Mouse (Mus musculus): ENCODE results near the gene Hunk.

Gene Hunk

DNA sequence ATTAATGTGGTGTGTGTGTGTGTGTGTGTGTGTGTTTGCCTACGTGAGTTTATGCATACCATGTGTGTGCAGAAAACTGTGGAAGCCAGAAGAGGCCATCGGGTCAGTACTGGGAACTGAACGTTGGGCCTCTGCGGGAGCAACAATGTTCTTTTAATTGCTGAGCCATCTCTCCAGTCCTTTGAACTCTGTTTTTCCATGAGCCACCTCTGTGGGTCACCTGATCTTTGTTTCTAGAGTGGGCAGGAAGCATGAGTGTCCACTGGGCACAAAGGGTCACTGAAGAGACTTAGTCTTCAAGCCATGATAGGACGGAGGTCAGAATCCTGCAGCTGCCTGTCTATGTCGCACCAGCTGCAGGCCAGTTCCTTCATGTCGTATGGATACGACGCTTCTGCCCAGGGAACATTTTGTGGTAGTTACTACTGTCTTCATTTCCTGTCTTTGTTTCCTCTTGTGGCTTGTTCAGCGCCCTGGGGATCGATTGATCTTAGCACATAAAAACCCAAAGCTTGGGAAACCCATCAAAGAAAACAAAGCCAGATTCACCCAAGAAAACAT lies 10.3 kb downstream of the Hunk start:
- no peak for DNase-seq

DNA sequence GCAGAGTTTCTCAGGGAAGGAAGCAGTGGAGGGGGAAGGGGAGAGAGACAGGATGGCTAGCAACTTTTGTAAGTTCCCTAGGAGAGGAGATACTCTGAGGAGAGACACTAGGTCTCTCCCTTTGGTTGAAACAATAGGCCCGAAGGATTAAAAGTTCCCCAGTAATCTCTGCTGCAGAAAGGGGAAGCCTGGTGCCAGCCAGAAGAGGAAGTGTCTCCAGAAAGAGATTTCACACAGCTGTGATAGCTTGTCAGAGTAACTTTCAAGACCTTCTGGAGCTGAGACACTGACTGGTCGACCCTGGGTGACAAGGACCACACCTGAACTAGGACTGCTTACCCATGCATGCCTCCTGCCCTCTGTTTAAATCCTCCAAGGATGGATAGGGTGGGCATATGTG lies 11.1 kb downstream of the Hunk start:
- DNase-seq: no peak

DNA sequence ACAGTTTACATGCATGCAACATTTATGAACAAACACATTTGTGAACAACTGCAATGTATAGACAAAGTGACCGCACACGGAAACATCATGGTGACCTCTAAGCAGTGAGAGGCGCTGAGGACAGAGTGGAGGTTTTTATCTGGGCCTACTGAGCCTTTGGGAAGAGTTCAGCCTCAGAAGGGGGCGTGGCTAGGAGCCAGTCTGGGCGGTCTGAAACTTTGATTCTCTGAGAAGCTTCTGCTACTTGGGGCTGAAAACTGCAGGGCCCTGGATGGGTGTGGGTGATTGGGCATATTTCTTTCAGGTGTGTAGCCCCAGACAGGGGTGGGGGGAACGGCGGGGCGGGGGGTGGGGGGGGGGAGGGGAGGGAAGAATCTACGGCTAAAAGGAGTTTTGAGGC lies 14.5 kb downstream of the Hunk start:
- DNase-seq: no peak

DNA sequence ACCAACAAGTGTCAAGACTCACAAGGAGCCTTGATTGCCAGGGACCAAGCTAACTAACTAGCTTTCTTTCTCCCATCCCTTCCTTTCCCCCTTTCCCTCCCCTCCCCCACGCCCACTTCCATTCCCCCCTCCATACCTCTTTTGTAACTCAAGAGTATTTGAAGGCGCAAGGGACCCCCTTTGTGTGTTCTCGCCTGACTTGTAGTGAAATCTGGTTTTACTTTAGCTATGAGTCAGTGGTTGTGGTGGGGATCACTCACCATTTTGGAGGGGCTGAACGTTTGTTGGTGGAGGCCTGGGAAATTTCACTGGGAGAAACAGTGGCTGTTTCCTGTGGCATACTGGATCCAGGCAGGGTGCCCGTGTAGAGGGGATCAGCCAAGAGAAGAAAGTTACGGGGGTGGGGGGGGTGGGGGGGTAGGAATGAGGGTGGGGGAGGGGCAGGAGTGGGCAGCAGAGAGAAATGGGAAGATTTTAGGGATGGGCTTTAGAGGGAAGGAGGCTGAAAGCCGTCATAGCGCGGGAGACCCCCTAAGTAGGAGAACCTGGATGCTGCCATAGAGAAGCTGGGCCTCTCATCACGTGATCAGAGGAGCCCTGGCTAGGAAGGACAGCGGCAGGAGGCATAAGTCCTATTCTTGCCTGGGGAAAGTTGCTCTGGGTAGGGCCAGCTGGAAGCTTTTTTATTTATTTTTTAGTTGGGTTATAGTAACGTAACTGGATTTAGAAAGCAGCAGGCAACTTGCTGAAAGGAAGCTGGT lies 15.3 kb downstream of the Hunk start:
- no peak for DNase-seq

DNA sequence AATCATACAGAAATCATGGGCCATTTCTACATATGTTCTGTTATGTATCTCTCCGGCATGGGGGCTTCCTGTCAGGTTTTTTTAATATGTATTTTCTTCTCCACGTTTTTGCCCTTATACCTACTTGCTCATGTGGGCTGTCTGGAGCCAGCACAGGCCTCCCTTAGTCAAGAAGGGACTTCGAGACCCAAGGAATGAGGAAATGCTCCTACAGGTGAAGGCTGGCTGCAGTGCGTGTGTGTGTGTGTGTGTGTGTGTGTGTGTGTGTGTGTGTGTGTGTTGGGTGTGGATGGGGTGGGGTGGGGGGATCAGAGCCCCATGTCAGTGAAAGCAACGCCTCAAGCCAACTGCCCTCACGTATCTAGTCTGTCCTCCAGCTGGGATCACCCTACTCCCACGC lies 16.5 kb downstream of the Hunk start:
- no peak for DNase-seq

DNA sequence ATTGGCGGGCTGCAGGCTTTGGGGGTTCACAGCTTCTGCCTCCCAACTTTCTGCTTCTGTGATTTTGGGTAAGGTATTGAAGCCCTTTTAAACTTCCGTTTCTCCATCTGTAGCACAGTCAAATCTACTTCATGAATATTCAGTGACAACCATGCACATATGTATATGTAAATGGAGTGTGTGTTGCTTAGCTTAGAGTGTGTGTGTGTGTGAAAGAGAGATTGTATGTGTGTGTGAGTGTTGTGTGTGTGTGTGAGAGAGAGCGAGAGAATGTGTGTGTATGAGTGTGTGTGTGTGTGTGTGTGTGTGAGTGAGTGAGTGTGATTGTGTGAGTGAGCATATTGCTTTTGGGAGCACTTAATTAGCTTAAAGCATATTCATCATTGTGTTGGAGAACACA lies 19.4 kb downstream of the Hunk start:
- no peak for DNase-seq

DNA sequence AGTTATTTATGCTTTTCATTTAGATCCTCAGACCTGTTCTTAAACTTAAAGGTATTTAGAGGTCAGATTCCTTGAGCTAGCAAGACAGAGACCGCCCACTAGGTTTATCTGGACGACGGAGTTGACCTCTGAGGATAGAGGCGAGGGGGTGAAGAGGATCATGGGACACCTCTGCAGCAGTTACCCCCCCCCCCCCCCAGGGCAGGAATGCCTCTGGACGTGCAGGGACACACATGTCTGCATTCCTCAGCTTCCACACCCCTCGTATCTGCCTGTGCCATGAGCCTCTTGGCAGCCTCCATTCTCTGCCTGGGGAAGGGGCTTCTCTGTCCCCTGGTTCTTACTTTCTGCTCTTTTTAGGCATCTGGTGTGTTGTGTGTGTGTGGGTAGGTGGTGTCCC lies 19.8 kb downstream of the Hunk start:
- no peak for DNase-seq

DNA sequence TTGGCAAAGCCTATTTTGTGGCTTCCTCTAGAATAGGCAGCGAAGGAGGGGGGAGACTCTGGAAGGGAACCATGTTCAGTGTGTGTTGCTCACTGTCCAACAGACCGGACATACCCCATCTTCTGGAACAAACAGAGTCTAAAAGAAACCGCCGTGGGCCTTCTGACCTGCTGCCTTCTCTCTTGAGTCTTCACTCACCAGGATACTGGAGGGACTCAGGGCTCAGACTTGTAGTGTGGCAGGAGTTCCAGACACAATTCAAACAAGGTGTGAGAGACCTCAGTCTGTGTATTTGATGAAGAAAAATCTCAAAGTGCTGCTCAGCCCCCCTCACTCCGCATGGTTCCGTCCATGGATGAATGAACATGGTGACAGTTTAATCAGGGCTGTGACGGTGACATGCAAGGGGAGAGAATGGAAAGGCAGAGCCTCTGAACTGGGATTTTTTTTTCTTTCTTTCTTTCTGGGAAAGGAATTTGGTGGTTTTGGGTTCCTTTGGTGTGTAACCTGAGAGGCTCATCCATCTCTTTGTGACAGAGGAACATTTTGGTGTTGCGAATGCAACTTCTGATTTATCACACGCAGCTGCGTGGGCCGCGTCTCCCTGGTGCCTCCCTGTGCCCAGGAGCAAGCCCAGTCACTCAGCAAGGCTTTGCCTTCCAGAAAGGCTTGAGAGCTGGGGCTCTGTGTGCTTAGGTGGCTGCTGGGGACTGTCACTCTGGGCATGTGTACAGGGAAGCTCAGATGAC lies 21.9 kb downstream of the Hunk start:
- no peak for DNase-seq

DNA sequence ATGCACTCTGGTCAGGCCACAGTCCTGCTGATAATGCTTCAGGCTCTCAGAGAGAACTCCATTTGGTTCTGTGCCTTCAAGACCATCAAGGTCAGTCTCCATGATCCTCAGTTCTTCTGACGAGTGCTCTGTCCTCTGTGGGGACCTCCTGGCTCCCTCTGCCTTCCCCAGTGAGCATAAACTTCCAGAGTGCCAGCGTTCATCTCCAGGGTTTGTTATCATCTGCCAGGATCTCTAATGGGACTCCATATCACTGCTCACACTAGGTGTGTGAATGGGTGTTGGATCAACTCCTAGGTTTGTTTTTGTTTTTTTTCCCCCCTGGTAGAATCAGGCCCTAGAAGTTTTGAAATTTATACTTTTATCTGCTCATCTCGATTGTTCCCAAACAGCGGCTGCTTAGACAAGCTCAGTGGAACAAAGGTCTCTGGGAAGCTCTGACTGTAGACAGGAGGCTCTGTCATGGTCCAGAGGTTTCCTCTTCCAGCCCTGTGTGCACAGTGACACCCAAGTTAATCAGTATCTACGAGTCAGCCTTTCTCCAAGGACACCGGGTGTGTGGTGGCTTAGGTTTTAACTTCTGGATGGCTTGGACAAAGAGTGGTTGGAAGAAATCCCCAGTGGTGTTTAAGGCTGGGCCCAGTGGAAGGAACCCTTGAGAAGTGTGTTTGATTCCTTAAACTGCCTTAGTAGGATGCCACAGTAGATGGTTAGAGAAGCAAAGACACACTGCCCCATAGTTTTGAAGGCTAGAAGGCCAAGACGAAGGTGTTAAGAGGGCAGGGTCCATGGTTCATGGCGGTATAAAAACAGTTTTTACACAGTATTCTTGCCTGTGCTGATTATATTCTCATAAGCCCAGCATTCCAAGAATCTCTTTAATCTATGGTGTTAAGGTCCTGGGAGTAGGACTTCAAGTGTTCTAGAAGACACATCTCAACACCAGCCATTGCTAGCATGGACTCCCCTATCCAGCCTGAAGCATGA lies 26.6 kb downstream of the Hunk start:
- no peak for DNase-seq

DNA sequence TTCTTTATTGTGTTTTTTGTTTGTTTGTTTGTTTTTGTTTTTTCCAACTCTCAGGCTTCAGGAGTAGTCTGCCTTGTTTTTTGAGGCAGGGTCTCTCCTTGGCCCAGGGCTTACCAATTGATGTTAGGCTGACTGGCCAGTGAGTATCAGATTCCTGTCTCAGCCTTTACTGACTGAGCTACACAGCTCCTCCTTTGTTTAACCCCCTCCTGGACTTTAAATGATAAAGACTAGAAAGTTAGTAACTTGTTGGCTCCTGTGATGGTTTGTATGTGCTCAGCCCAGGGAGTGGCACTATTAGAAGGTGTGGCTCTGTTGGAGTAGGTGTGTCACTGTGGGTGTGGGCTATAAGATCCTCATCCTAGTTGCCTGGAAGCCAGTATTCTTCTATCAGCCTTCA lies 30.8 kb downstream of the Hunk start:
- no peak for DNase-seq

DNA sequence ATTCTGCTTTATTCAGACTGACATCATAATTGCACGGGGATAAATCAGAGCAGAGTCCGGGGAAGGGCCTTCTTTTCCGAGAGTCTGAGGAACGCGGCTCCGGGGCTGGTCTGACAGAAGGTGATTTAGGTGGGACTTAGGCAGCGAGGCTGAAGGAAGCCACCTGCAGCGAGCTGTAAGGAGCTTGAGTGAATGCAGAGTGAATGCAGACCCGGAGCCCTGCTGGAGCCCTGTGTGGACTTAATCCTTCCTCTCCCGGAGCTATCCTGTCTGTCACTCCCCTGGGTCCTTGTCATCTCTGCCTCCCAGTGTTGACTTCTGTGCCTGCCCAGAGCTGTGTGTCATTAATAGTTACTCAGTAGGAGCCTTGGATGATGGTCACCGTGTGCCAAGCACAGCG lies 32.8 kb downstream of the Hunk start:
- no peak for DNase-seq

DNA sequence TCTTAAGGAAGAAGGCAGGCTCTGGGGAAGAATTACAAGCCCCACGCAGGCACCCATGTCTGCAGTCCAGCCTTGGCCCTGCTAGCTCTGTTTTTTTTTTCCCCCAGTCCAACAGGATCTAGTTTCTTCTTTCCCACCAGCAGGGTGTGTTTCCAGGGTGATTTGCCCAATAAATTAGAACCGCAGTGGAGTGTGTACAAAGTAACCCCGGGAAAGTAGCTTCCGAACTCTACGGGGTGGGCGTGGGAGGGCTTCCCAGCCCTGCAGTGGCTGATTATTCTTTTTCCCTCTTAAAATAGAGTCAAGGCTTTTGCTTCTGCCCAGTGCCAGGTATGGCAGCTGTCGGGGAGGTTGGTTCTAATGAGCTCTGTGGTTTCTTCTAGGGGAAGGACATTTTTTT lies 35.3 kb downstream of the Hunk start:
- no peak for DNase-seq

DNA sequence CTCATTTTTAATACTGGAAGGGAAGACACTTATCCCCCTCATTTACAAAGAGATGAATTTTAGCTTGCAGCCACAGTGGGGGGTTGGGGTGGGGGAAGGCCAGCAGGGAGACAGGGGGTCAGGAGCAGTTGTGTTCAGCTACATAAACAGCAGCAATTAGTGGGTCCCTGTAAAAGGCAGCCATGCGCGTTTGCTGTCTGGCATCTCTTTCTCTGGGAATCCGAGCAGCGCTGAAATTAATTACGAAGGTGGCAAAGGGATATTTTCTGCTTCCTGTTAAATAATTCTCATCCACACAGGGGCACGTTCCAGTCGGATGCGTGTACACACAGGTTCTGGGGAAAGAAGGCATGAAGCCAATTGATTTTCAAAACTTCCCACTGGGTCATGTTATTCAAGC lies 35.7 kb downstream of the Hunk start:
- DNase-seq: no peak

DNA sequence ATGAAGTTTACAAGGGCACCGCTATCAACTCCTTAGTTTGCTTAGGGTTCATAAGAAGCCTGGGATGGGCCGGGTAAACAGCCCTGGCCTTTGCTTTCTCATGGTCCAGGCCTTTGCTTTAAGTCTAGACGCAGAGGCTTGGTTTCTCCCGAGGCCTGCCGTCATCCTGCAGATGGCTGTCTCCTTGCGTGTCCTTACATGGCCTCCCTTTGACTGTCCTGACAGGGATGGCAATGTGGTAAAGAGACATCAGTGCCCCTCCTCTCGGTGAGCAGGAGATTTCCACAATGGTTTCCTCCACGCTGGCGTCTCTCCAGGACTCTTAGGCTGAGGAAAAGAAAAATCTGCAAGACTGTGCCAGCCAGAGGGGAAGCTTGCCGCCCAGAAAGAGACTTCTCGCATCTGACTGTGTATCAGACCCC lies 36.3 kb downstream of the Hunk start:
- DNase-seq: peak; percentile 26

DNA sequence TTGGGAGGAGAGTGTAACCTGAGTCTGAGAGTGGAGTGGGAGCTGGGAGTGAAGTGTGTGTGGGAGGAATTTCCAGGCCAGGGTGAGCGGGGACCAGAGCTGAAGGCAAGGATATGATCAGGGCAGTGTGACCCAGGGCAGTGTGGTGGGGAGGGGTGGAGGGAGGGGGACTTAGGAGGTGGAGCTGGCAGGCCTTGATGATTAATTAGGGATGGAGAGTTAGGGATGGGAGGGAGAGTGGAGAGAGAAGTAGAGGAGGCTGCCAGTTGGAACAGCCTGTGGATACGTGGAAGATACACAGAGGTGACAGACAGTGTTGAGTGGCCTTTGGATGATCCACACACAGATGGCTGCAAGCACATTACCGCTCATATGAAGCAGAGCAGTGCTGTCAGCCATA lies 38.1 kb downstream of the Hunk start:
- no peak for DNase-seq

DNA sequence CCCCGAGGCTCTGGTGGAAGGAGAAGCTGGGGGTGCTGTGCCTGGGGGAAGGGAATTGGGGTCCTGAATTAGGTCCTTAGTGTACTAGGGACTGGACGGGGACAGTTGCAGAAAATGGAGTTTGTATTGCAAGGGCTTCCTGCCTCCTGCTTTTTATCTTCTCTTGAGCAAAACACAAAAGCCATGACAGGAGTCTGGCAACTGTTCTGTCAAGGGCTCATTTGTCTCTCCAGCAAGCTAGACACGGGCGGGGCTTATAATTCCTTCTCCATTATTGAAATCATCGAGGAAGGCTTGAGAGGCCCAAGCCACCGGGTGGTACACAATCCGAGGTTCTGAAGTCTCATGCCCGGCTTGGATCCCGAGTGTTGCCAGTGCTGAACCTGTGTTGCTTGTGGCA lies 38.6 kb downstream of the Hunk start:
- no peak for DNase-seq

DNA sequence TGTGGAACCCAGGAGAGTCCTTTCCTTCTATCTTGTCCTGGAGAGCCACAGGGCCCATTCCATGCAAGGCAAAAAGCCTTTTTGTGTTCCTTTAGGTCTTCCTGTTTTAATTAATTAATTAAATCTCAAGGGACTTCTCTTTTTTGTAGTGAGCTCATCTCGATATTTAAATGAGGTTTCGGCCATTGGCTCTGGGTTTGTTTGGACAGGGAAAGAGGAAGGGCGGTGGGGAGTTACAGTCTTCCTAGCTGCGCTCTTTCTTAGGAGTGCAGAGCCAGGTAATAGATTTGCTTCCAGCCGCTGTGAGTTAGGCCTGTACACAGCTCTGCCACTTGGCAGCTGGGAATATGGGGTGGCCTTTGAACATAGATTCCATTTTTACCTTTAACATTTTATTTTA lies 40.4 kb downstream of the Hunk start:
- DNase-seq: no peak

DNA sequence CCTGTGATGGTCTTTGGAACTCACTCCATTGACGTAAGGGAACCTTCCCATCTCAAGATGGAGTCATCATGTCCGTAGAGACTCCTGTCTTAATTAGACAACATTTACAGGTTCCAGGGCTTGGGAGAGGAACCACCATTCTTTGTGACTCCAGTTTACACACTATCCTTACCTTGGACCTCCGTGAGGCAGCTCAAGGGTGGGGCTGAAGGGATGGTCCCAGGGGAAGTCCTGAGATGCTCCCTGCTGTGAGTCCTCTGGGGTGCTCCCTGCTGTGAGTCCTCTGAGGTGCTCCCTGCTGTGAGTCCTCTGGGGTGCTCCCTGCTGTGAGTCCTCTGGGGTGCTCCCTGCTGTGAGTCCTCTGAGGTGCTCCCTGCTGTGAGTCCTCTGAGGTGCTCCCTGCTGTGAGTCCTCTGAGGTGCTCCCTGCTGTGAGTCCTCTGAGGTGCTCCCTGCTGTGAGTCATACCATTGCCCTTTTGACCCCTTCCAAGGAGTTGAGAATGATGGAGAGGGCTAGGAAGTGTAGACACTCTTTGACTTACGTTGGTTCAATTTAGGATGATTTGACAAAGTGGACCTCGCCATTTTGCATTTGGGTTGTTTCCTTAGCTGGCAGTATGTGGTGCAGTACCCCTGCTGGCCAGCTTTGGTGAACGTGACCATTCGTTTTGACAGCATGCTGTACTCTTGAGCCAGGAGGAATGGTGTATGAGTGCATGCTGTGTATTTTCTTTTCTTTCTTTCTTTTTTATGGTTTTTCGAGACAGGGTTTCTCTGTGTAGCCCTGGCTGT lies 42.2 kb downstream of the Hunk start:
- DNase-seq: no peak

DNA sequence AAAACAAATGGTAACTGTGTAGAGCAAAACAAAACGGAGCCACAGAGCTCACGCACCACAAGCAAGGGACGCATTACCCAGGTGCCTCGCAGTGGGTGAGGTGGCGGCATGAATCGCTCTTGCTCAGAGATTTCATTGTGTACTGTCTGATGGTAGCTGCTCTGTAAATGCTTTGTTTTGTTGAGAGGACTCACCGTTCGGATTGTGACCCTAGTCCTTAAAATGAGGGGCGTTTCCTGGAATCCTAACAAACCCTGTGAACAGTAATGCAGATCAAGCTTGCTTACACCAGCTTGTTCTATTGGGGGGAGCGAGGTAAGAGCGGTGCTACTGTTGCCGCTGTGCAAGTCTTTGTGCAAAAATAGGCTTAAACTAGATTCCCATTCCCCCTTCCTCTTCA lies 47.7 kb downstream of the Hunk start:
- no peak for DNase-seq

DNA sequence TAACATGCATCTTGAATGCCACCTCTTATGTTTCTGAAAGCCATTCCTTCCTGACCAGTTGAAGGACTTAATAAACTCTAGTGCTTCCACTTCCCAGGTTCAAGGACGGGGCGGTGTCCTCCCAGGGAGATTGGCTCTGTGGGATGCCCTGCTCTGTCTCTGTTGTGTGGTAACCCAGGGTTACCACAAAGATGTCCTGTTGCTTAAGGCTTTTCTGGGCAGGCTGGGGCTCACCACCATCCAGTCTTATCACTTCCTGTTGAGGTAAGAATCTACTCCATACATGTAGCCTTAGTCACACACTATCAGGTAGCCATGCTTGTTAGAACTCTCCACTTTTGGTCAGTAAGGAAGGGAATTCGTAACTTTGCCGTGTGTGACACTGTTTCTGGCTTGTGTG lies 49.4 kb downstream of the Hunk start:
- DNase-seq: no peak

DNA sequence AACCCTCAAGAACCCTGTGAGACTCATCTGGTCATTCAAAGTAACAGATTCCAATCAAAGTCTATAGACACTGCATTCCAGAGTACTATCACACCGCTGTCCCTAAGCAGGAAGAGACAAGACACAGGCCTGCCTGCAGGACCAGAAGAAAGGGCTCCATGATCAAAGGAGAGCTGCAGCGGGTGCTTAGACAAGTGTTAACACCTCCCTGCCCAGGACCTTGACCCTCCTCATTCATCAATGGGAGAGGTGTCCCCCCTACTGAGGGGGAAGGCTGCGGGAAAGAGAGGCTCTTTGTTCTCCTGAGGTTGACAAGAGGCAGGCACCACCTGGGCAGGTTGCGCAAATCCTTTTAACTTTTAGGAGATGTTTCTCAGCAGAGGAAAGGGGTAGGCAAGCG lies 51.5 kb downstream of the Hunk start:
- DNase-seq: no peak

DNA sequence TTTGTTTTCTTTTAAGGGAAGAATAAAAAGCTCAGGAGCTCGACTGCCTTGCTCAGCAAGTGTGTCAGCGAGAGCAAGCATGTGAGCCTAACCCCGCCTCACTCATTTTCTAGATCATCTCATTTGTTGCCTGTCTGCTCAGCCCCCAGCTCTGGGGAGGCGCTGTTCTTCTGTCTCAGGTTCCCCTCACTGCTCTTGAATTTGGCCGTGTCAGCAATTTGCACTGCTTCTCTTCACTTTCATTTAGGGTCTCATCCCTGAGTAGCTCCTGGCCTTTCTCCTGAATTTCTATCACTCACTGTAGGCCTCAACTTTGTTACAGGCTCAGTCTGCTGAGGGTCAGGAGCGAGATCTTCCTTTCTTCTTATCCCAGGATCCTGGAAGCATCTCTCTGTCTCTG lies 53.7 kb downstream of the Hunk start:
- DNase-seq: no peak

Data from right cerebral cortex, adult 18-20 months (tissue).